Mouse (Mus musculus) liver, postnatal 0 days (tissue): ENCODE results near the gene Cd83.

Experiments
- CTCF ChIP-seq: sonication (generic); IDR thresholded peaks from 2 replicates; pipeline ENCODE4 v1.5.1; 2016; ENCODE audit warnings: antibody characterized with exemption, low read depth
- EP300 ChIP-seq: IDR thresholded peaks from 2 replicates; pipeline ENCODE4 v1.6.1; 2016; ENCODE audit warnings: antibody characterized with exemption, low read depth, mild to moderate bottlenecking

DNA sequence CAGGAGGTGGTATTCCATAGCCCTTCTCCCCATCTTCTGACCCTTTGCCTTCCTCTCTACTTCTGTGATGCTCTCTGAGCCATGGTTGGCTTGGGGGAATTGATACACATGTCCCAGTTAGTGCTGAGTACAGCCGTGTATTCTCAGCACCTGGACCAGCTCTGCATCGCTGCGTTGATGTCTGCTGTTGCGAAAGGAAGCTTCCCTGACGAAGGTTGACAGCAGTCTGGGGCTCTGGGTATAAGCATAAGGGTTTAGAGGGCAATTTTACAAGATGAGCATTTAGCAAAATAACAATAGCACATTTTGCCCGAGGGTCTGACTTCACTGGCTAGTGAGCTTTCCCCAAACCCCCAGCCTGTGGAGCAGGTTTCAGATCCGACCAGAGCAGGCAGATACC lies 29.0 kb upstream of the Cd83 start:
- TF ChIP-seq CTCF: no peak
- no peak for TF ChIP-seq EP300
